Mouse (Mus musculus) lung, adult 2 months (tissue): Measurements from ENCODE around the gene Fras1. TPM values are rescaled to one million over a fixed set of nuclear protein-coding genes. Genes with fewer than 3 reads are reported as not detected.

Source experiments
- DNase-seq: peaks from one replicate; pipeline ENCODE4 v3.0.0; 2022
- H3K4me1 ChIP-seq: fragments of 200-500 bp; 2 replicates; pipeline ENCODE4 v1.6.1; 2011; ENCODE audit warnings: low read length; ENCODE audit not compliant: control insufficient read depth, insufficient read depth
- H3K4me3 ChIP-seq: fragments of 200-500 bp; replicated peaks from 2 replicates; pipeline ENCODE3; 2011; ENCODE audit warnings: low read depth, mild to moderate bottlenecking, control low read depth, low read length; ENCODE audit errors: extremely low read depth
- CTCF ChIP-seq: fragments of 200-500 bp; IDR thresholded peaks from 2 replicates; pipeline ENCODE4 v1.5.1; 2011; ENCODE audit warnings: mild to moderate bottlenecking, low read length, control low read depth; ENCODE audit not compliant: insufficient read depth
- POLR2A ChIP-seq: fragments of 200-500 bp; IDR thresholded peaks from 2 replicates; pipeline ENCODE4 v1.6.1; 2011; ENCODE audit warnings: low read depth, mild to moderate bottlenecking, control low read depth, low read length, borderline replicate concordance; ENCODE audit errors: extremely low read depth
- WGBS: fragments of 180-500 bp; shearing (Covaris S2); methylation state at CpG from one replicate; pipeline ENCODE4 v1.1.7; 2018; 5-methylcytosine and 5-hydroxymethylcytosine counted together
- polyA plus RNA-seq: library from polyadenylated mRNA; depleted of rRNA; stranded (reverse); fragments of >200 nt; gene quantifications from 2 replicates; pipeline ENCODE4 v1.2.3, GENCODE M21; 2012

Fras1 gene
- polyA plus RNA-seq, 1 experiment, result 2.0 TPM

DNA sequence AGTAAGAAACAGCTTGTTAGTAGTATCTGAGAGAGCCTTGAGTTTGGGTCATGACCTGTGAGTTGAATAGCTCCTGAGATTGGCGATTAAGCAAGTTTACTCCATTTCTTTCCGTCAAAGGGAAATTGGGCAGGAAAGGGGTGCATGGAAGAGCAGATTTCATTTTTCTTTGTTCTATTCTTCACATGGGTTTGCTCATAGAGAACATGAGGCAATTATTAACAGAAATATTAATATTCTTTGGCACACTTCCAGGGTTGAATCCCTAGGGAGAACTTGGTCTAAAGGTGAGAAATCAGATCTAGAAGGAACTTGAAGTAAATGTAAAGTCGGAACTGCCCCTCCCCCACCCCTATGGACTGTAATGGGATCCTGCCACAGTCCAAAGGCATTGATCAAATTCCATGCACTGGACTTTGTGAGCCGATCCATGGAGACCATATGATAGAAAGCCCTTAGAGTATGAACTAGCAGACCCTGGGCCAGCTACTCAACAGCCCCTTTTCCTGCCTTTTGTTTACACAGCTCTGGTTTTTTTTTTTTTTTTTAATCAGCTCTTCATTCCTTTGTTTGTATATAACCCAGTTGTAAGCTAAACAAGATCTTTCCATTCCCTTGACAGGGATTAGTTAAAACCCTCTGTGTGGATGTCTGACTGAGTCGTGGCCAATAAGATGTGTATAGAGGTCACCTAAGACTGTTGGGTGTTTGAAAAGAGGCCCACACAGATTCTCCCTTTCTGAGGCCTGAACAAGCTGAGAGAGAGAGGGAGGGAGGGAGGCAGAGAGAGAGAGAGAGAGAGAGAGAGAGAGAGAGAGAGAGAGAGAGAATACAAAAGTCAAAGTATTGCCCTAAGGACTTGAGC is 22.3 kb downstream of the Fras1 start:
- no peak overlapping the region for H3K4me3 ChIP-seq
- H3K4me1 ChIP-seq, result no peaks in the 10 kb centered on the region
- 27% methylated on average over 5 of the region's 5 CpGs for WGBS
- DNase-seq, result no peak
- TF ChIP-seq CTCF (no peak), POLR2A (no peak)

DNA sequence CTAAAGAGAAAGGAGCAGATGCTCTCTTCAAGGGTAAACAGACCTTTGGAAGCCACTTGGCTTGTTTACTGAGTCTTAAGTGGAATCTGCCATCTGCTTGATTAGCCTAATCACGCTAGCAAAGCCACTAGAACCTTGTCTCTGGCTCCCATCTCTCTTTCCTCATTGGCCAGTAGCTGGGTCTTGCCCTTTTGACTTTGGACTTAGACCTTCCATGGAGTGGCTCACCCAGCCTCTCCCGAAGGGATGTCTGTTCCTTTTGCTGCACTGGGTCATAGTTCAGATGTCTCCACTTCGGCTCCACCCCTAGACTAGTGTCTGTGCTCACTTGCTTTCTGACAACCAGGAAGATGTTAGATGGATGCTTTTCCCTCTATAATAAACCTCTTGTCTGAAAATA is 28.8 kb downstream of the Fras1 start:
- TF ChIP-seq CTCF, result no peak
- no peak for TF ChIP-seq POLR2A
- no peak for DNase-seq
- 62% methylated on average over 3 of the region's 3 CpGs for WGBS
- H3K4me3 ChIP-seq, result no peak overlapping the region
- no peaks in the 10 kb centered on the region for H3K4me1 ChIP-seq

DNA sequence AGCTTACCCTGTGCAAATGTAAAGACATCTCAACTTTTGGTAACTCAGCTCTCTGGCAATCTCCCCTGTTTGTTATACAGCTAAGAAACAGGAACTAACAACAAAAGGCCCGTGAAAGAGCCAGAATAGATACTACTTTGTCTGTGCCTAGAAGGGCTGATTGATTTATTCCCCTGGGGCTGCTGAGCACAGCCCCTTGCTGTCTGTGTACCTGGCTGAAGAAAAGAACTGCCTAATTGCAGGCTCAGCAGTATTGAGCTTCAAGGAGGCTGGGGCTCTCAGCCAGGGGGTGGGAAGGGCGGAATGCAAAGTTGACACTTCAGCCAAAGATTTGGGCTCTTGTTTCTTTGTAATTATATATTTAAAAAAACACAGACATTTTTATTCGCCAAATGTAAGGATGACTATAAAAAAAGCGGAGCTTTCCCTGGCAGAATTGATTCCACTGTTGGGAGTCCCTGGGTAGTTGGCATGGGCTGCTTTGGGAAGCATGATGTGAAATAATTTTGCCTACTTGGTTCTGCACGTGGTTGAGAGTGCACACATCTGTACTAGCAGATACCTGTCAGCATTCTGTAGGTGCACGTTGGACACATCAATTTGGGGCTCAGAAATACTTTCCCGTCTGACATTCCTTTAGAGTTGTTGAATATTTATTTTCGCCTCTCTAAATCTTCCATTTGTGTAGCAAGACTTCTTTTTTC is 31.5 kb downstream of the Fras1 start:
- 57% methylated on average over 8 of the region's 8 CpGs for WGBS
- no peak for TF ChIP-seq CTCF
- no peak for TF ChIP-seq POLR2A
- Histone ChIP-seq H3K4me3 (no peak overlapping the region), H3K4me1 (no peaks in the 10 kb centered on the region)
- DNase-seq, result no peak

DNA sequence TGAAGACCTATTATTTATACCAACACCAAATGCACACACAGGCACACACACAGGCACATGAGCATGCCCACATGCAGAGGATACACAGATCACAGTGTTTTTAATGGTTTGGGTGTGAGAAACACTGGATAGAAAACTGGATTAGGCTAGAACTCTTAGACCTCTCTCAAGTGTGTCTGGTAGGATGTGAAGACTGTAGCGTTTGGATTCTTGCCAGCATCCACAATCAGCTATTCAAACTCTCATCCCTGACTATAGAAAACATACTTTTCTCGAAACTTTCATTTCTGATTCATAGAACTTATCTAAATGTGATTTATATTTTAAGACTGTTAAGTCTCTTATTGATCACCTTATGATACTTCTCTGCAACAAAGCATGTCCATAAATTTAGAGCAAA is 34.5 kb downstream of the Fras1 start:
- 53% methylated on average over 2 of the region's 2 CpGs for WGBS
- no peaks in the 10 kb centered on the region for H3K4me1 ChIP-seq
- TF ChIP-seq POLR2A, result no peak
- no peak for TF ChIP-seq CTCF
- H3K4me3 ChIP-seq, result no peak overlapping the region
- no peak for DNase-seq

DNA sequence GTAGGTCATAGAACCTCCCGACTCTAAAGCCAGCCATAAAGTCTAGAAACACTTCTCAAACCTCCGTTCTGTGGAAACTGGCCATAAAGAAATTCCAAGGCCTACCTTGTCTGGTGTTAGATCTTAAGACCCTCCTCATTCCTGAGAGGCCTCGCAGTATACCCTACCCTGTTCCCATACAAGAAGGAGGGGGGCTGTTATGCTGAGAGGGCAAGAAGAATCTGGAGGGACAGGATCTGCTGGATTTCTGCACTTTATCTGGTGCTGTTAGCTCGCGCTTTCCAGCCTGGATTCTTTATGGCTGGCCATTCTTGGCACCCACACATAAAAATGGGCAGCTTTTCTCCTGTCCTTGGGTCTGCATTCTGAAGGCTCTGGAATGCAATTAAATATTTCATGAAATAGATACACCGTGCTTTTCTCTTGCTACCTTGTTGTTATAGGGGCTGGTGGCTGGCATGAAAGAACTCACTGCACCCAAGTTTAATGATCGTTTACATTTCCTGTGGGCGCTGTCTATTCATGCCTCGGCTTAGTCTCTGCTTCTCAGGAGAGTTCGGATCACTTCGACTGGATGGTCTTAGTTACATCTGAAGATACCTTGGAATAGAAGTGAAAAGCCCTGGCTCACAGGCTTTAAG is 39.1 kb downstream of the Fras1 start:
- no peak for TF ChIP-seq POLR2A
- Histone ChIP-seq H3K4me1 (no peaks in the 10 kb centered on the region), H3K4me3 (no peak overlapping the region)
- no peak for DNase-seq
- WGBS, result 62% methylated on average over 11 of the region's 11 CpGs

DNA sequence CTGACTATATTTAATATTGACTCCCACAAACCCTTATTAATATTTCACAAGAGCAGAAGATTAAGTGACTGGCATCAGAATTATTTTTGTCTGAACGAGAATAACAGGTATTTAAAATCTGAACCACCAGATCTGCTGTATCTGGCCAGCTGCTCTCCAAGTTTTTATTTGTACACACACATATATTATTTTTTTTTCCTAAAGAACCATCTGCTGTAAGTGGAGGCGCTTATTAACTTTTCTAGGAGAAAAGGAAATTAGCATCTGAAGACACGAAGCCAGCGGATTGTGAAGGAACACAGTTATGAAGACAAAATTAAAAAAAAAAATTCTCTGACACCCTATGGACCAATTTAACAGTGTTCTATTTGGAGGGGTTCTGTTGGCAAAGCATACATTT is 43.4 kb downstream of the Fras1 start:
- no peak for DNase-seq
- no peak for TF ChIP-seq POLR2A
- H3K4me1 ChIP-seq, result no peaks in the 10 kb centered on the region
- no peak overlapping the region for H3K4me3 ChIP-seq
- 80% methylated on average over 4 of the region's 4 CpGs for WGBS

DNA sequence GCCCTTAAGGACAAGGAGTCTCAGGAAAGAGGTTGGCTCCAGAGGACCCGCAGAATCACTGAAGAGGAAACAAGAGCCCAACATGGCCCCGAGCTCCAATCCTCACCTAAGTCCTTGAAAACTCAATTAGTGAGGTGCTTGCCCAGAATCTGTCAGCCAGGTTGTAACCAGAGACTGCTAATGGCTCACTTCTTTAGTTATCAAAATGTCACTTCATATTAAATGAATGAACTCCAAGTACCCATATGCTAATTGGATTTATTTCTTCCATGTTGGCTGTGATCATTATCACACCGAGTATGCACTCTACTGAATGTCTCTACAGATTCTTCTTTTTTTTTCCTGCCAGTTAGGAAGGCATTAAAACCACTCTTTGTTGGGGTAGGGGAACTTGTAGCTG is 47.8 kb downstream of the Fras1 start:
- no peak for DNase-seq
- no peak for TF ChIP-seq POLR2A
- no peak for TF ChIP-seq CTCF
- H3K4me1 ChIP-seq, result no peaks in the 10 kb centered on the region
- WGBS, result 70% methylated on average over 3 of the region's 3 CpGs
- no peak overlapping the region for H3K4me3 ChIP-seq

DNA sequence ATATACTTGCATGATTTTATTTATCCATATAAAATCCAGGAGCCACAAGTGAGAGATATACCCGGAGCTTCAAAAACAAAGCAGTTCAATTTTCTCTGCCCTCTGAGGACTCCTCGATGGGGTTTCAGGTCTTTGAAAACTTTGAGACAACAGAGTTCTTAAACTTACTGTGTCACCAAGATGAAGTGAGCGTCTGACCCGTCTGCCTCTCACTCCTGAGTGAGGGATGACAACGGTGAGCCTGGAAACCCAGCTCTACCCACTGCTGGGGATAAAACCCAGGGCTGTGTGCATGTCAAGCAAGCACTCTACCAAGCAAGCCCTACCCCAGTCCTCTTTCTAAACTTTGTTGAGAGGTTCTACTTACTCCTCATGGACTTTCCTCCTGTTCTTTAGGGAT is 49.0 kb downstream of the Fras1 start:
- no peaks in the 10 kb centered on the region for H3K4me1 ChIP-seq
- DNase-seq, result no peak
- no peak for TF ChIP-seq POLR2A
- WGBS, result 73% methylated on average over 5 of the region's 5 CpGs
- H3K4me3 ChIP-seq, result no peak overlapping the region

DNA sequence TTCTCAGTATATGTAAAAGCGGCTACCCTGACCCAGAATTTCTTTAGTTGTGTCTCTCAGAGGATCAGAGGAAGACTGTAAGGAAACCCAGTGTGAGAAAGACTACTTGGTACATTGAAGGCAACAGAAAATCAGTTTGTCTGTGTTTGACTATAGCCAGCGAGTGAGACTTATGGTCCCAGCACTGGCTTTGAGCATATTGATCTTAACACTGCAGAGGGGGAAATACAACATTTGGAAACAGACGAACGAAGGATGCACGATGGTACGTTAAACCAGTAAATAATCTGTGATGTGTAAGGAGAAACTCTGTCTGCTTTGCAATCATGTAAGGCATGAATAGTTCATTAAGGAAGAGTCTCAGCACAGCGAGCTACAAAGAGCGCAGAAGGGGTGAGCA is 51.6 kb downstream of the Fras1 start:
- TF ChIP-seq POLR2A (no peak), CTCF (no peak)
- H3K4me3 ChIP-seq, result no peak overlapping the region
- no peaks in the 10 kb centered on the region for H3K4me1 ChIP-seq
- no peak for DNase-seq
- WGBS, result 94% methylated on average over 8 of the region's 8 CpGs
